Mouse (Mus musculus): ENCODE measurements around the gene Spon2.

Spon2 gene

GRCm38 (mm10) chr5:33218081-33218480, at the start of gene Spon2:
Gene Spon2 (minus strand): TSS chr5:33218455.
- DNase-seq (ENCODE audit: low read depth): peak; percentile 82

- DNase-seq (ENCODE audit: low read depth): peak; percentile 71
These were observed 36.2 kb upstream of the Spon2 start for GRCm38 (mm10) chr5:33254416-33254815.

GRCm38 (mm10) chr5:33248186-33248585, 29.9 kb upstream of the Spon2 start:
- DNase-seq (ENCODE audit: low read depth): no peak

GRCm38 (mm10) chr5:33247387-33247786, 29.1 kb upstream of the Spon2 start:
- peak; percentile 71 for DNase-seq (ENCODE audit: low read depth)

- peak; percentile 92 for DNase-seq (ENCODE audit: low read depth)
These were observed 27.4 kb upstream of the Spon2 start for GRCm38 (mm10) chr5:33245701-33246100.

GRCm38 (mm10) chr5:33244377-33244920, 26.2 kb upstream of the Spon2 start:
- peak; percentile 89 for DNase-seq (ENCODE audit: low read depth)

- DNase-seq (ENCODE audit: low read depth): no peak
These were observed 21.7 kb upstream of the Spon2 start for GRCm38 (mm10) chr5:33239934-33240333.

GRCm38 (mm10) chr5:33239111-33239714, 21.0 kb upstream of the Spon2 start:
- DNase-seq (ENCODE audit: low read depth): peak; percentile 74

GRCm38 (mm10) chr5:33238256-33238645, 20.0 kb upstream of the Spon2 start:
- peak; percentile 85 for DNase-seq (ENCODE audit: low read depth)

- DNase-seq (ENCODE audit: low read depth): peak; percentile 69
These were observed 19.5 kb upstream of the Spon2 start for GRCm38 (mm10) chr5:33237600-33238255.

GRCm38 (mm10) chr5:33234391-33235031, 16.3 kb upstream of the Spon2 start:
- peak; percentile 88 for DNase-seq (ENCODE audit: low read depth)

- DNase-seq (ENCODE audit: low read depth): peak; percentile 66
These were observed 14.5 kb upstream of the Spon2 start for GRCm38 (mm10) chr5:33232791-33233190.

- peak; percentile 59 for DNase-seq (ENCODE audit: low read depth)
These were observed 12.0 kb upstream of the Spon2 start for GRCm38 (mm10) chr5:33230285-33230684.

- DNase-seq (ENCODE audit: low read depth): peak; percentile 83
These were observed 10.2 kb upstream of the Spon2 start for GRCm38 (mm10) chr5:33228428-33228827.

GRCm38 (mm10) chr5:33225673-33226072, 7.4 kb upstream of the Spon2 start:
- no peak for DNase-seq (ENCODE audit: low read depth)

GRCm38 (mm10) chr5:33224491-33224890, 6.2 kb upstream of the Spon2 start:
- DNase-seq (ENCODE audit: low read depth): no peak

- DNase-seq (ENCODE audit: low read depth): peak; percentile 65
These were observed 4.8 kb upstream of the Spon2 start for GRCm38 (mm10) chr5:33222841-33223744.

- no peak for DNase-seq (ENCODE audit: low read depth)
These were observed 4.1 kb upstream of the Spon2 start for GRCm38 (mm10) chr5:33222389-33222788.

GRCm38 (mm10) chr5:33220350-33221044, 2.2 kb upstream of the Spon2 start:
- peak; percentile 86 for DNase-seq (ENCODE audit: low read depth)

- DNase-seq (ENCODE audit: low read depth): no peak
These were observed 1.6 kb upstream of the Spon2 start for GRCm38 (mm10) chr5:33219831-33220230.

- DNase-seq (ENCODE audit: low read depth): no peak
These were observed 643 bp upstream of the Spon2 start for GRCm38 (mm10) chr5:33218746-33219449.
